Mouse (Mus musculus) neural tube, embryonic 12.5 days (tissue): ENCODE results near the gene Kank2. TPM values are rescaled to one million over a fixed set of nuclear protein-coding genes. Genes with fewer than 3 reads are reported as not detected.
A peak's percentile ranks its signal among the peaks of the same experiment; 100 is the strongest.

Experiments
- ATAC-seq: fragments of 200-750 bp; cut with Nextera tagmentation; 2 replicates; pipeline ENCODE4 v1.8.0; 2017; ENCODE audit warnings: low read depth, mild to moderate bottlenecking, moderate TSS enrichment, moderate library complexity; ENCODE audit not compliant: low FRiP score
- H3K27ac ChIP-seq: fragments of 300-500 bp; sonication (generic); 2 replicates; pipeline ENCODE4 v1.5.1; 2016
- H3K27me3 ChIP-seq: fragments of 300-500 bp; sonication (generic); replicated peaks from 2 replicates; pipeline ENCODE4 v1.6.1; 2016; ENCODE audit warnings: mild to moderate bottlenecking
- H3K36me3 ChIP-seq: fragments of 300-500 bp; sonication (generic); 2 replicates; pipeline ENCODE4 v1.6.1; 2016; ENCODE audit warnings: mild to moderate bottlenecking
- H3K4me1 ChIP-seq: fragments of 300-500 bp; sonication (generic); 2 replicates; pipeline ENCODE4 v1.6.1; 2016
- H3K4me2 ChIP-seq: fragments of 300-500 bp; sonication (generic); replicated peaks from 2 replicates; pipeline ENCODE4 v1.6.1; 2016; ENCODE audit warnings: mild to moderate bottlenecking
- H3K4me3 ChIP-seq: fragments of 300-500 bp; sonication (generic); 2 replicates; pipeline ENCODE4 v1.5.1; 2016
- H3K9ac ChIP-seq: fragments of 300-500 bp; sonication (generic); 2 replicates; pipeline ENCODE4 v1.6.1; 2016; ENCODE audit warnings: mild to moderate bottlenecking
- H3K9me3 ChIP-seq: fragments of 300-500 bp; sonication (generic); 2 replicates; pipeline ENCODE4 v1.6.1; 2016; ENCODE audit warnings: mild to moderate bottlenecking
- WGBS: fragments of 180-500 bp; shearing (Covaris S2); methylation state at CpG from one replicate; pipeline ENCODE4 v1.1.7; 2016; 5-methylcytosine and 5-hydroxymethylcytosine counted together
- polyA plus RNA-seq: library from polyadenylated mRNA; unstranded; fragments of >200 nt; fragmentation: Nextera tagmentation; extraction: Ambion mirVana; gene quantifications from 2 replicates; pipeline ENCODE4 v1.2.1, GENCODE M21; 2016

Gene Kank2
- polyA plus RNA-seq, result 7.2 and 8.5 TPM in 2 replicates

DNA sequence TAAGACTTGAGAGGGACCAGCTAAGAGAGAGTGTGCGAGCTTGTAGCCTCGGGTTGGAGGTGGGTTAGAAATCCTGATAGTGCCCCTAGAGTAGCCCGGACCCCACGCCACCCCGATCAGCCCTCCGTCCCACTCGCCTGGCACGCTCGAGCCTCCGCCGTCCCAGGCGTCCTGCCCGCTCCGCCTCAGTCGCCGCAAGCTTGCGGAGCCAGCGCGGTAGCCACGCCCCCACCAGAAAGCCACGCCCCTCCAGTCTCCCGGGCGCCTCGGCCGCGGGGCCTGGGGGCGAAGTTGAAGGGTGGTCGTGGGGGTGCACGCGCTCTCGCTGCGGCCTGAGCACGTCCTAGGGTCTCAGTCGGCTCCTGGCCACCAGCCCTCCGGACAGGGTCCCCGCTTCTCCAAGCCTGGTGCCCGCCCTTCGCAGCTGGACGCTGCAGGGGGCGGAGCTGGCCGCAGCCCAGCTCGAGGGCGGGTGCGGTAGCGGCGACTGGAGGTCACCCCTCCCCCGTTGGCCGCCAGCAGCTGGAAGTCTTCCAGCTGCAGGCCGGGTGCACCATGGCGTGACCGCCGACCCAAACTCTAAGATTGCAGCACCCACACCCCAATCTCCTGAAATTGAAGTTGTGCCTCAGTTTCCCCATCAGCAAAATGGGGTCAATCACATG is at the start of gene Kank2:
Gene Kank2, minus strand, starts transcription at position 400 of the 665 bp plus-strand sequence.
- H3K4me2 ChIP-seq, result peak within 1 kb of the TSS; percentile 78
- 0 out of 2 replicates have a peak within 1 kb of the TSS, but pooled peaks have one; percentile 15 for H3K27ac ChIP-seq
- peaks cover 10% of the 10 kb centered on the region for H3K4me1 ChIP-seq
- H3K9me3 ChIP-seq, result no peaks in the 10 kb centered on the region
- no peaks in the 10 kb centered on the region for H3K27me3 ChIP-seq
- peaks cover 22% of the 10 kb centered on the region for H3K36me3 ChIP-seq
- peak within 1 kb of the TSS; percentile 69 for H3K9ac ChIP-seq
- H3K4me3 ChIP-seq, result peak within 1 kb of the TSS; percentile 66
- WGBS, result under 1% methylated on average over 52 of the region's 52 CpGs
- peak; percentile 77 for ATAC-seq

DNA sequence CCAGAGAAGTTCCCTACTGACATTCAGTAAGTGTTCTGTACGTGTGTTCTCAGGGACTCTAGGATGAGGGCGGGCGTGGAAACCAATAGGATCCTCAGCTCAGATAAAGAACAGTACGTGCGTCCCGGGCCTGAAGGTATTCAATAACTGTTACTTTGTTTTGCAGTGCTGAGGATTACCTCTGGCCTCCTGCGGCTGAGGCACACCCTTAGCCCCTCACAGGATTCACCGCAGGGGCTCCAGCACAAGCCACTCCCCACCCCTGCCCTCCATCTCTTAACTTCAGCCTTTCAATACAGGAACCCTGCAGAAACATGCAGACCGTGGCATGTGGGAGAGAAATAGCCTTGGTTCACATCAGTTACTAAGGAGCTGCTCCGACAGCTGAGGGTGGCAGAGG is 49.4 kb upstream of the Kank2 start:
- WGBS, result 26% methylated on average over 10 of the region's 10 CpGs
- no peak overlapping the region for H3K4me3 ChIP-seq
- ATAC-seq, result no peak
- no peak overlapping the region for H3K27ac ChIP-seq
- 0 out of 2 replicates have a peak, but pooled peaks cover 6% of the 10 kb centered on the region for H3K36me3 ChIP-seq
- peaks cover 32% of the 10 kb centered on the region for H3K4me1 ChIP-seq
- H3K4me2 ChIP-seq, result 0 out of 2 replicates have a peak overlapping the region, but pooled peaks have one; percentile 50
- no peak overlapping the region for H3K9ac ChIP-seq
- H3K27me3 ChIP-seq, result no peaks in the 10 kb centered on the region
- no peaks in the 10 kb centered on the region for H3K9me3 ChIP-seq

DNA sequence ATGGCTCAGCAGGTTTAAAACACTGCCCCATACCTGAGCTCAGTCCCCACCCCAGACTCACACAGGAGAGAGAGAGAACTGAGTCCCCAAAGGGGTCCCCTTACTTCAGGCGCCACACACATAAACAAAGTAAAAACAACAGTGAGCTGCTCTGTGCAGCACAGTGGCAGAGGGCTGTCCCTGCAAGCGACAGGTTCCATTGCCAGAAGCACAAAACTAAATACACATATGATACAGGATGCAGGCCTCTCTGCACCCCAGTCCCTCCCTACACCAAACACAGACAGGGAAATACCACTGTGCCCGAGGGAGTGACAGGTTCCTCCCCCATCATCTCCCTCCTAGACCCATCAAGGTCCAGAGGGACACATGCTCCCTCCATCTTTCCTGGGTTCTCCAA is 48.9 kb upstream of the Kank2 start:
- H3K27ac ChIP-seq, result no peak overlapping the region
- peak overlapping the region; percentile 50; the same call in 1 of the 2 replicates for H3K4me2 ChIP-seq
- no peak overlapping the region for H3K4me3 ChIP-seq
- 0 out of 2 replicates have a peak, but pooled peaks cover 6% of the 10 kb centered on the region for H3K36me3 ChIP-seq
- H3K4me1 ChIP-seq, result peaks cover 27% of the 10 kb centered on the region
- WGBS, result 18% methylated on average over 3 of the region's 3 CpGs
- no peaks in the 10 kb centered on the region for H3K9me3 ChIP-seq
- ATAC-seq, result no peak
- H3K27me3 ChIP-seq, result no peaks in the 10 kb centered on the region
- no peak overlapping the region for H3K9ac ChIP-seq

DNA sequence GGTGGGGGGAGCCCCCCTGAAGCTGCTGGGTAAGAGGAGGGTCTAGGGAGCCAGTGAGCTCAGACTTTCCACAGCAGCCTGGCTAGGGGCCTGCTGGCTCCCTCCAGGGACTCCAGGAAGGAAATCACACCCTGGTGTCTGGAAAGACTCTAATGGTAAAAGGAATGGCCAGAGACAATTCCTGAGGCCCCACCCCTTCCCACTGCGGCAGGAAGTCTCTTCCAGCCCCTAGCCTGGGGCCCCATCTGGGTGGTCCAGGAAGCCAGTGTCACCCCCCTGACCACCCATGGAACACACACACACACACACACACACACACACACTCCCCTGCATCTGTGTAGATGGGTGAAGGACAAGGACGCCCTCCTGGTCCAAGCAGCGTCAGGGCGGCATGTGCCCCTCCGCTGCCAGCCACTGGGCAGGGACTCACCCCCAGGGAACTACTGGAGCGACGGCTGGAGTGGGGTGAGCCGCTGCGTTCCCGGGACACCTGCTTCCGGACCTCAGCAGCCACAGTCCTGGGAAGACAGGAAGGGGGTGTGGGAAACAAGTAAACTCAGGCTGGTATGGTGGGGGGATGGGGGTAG is 48.3 kb upstream of the Kank2 start:
- no peaks in the 10 kb centered on the region for H3K9me3 ChIP-seq
- H3K4me1 ChIP-seq, result peaks cover 22% of the 10 kb centered on the region
- H3K36me3 ChIP-seq, result 0 out of 2 replicates have a peak, but pooled peaks cover 6% of the 10 kb centered on the region
- 0 out of 2 replicates have a peak, but pooled peaks have one; percentile 23 for ATAC-seq
- H3K9ac ChIP-seq, result peak overlapping the region; percentile 42; the same call in 1 of the 2 replicates
- no peak overlapping the region for H3K4me3 ChIP-seq
- peak overlapping the region; percentile 50 for H3K4me2 ChIP-seq
- H3K27ac ChIP-seq, result no peak overlapping the region
- no peaks in the 10 kb centered on the region for H3K27me3 ChIP-seq
- 6% methylated on average over 11 of the region's 11 CpGs for WGBS

DNA sequence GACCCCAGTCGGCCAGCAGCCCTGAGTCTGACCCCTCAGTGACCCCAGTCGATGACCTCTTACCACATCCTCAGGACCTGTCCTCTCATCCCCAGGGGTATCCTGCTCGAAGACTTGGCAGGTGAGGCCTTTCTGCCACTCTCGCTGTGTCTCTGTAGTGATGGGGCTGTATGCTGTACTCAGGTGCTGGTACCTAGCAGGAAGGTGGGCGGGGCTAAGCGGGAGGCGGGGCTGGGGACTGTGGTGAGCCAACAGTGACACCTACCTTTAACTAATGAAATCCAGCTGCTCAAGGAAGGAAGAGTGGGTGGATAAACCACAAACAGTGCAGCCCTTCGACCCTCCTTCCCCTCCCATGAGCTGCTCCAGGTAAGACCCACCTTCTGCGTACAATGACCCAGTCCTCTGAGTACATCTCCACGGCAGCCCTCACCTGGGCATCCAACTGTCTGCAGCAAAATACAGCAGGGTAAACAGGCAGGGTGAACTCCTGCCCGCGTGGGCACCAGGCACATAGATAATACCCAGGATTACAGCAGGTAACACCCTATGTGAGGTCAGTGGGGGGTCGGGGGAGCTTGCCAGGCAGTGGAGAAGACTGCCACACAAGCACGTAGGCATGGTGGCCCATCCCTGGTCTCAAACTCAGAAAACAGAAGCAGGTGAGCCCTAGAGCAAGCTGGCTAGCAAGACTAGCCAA is 47.0 kb upstream of the Kank2 start:
- Histone ChIP-seq H3K4me1 (peaks cover 18% of the 10 kb centered on the region), H3K36me3 (0 out of 2 replicates have a peak, but pooled peaks cover 6% of the 10 kb centered on the region), H3K9me3 (no peaks in the 10 kb centered on the region), H3K4me3 (no peak overlapping the region), H3K27me3 (no peaks in the 10 kb centered on the region), H3K27ac (no peak overlapping the region), H3K9ac (no peak overlapping the region), H3K4me2 (no peak overlapping the region)
- WGBS, result 51% methylated on average over 14 of the region's 14 CpGs
- ATAC-seq, result no peak

DNA sequence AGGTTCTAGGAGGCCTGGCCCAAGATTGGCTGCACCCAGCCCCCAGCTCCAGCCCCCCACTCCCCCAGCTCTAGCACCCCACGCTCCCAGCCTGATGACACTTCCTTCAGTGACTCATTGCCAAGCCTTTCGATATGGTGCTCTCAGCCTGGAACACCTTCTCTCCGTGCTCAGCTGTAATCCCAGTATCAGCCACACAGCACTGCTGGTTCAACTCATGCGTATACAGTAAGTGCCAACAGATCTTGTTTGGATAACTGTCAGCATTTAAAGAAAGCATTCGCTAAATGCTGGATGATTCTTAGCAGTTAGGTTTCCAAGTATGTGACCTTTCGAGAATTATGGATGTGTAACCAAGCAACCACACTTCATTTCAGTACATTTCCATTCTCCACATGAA is 44.5 kb upstream of the Kank2 start:
- H3K4me2 ChIP-seq, result no peak overlapping the region
- no peak overlapping the region for H3K9ac ChIP-seq
- no peak overlapping the region for H3K27ac ChIP-seq
- WGBS, result 83% methylated on average over 6 of the region's 6 CpGs
- H3K9me3 ChIP-seq, result no peaks in the 10 kb centered on the region
- peaks cover 16% of the 10 kb centered on the region for H3K4me1 ChIP-seq
- H3K4me3 ChIP-seq, result no peak overlapping the region
- 0 out of 2 replicates have a peak, but pooled peaks cover 6% of the 10 kb centered on the region for H3K36me3 ChIP-seq
- ATAC-seq, result no peak
- H3K27me3 ChIP-seq, result no peaks in the 10 kb centered on the region

DNA sequence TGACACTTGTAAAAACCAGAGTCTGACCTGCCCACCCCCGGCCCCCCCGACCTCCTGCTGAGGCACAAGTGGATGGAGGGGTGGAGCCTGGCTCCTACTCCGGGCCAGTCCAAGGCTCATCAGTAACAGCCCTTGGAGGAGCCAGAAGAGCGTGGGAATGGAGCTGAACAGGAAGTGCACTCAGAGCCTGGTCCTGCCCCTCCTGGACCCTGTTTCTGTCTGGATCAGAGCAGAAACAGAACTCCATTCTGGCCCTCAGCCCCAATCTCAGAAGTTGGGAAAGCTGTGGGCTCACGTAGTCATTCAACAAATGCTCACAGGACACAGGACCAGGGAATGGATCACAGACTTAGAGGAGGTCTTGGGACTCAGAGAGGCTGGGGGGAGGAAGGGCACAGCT is 43.8 kb upstream of the Kank2 start:
- Histone ChIP-seq H3K4me1 (peaks cover 9% of the 10 kb centered on the region), H3K27ac (no peak overlapping the region), H3K9me3 (no peaks in the 10 kb centered on the region), H3K36me3 (0 out of 2 replicates have a peak, but pooled peaks cover 9% of the 10 kb centered on the region), H3K27me3 (no peaks in the 10 kb centered on the region), H3K4me3 (no peak overlapping the region), H3K9ac (no peak overlapping the region), H3K4me2 (no peak overlapping the region)
- ATAC-seq, result no peak
- WGBS, result 59% methylated on average over 5 of the region's 5 CpGs

DNA sequence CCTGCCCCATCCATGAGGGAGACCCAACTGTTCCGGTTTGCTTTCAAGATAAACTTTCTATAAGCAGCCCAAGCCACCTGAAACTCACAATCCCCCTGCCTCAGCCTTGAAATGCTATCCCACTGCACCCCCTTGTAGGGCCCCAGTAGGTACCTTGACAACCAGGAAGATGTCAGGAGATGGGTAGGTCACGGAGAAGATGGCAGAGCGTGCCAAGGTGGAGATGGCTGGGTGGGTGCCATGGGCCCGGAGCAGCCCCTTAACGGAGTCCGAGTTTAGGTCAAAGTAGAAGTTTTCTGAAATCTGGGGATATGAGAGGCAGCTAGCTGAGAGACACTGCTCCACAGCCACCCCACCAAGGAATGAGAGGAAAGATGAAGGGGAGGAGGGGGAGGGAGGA is 42.8 kb upstream of the Kank2 start:
- no peak overlapping the region for H3K4me2 ChIP-seq
- ATAC-seq, result no peak
- no peaks in the 10 kb centered on the region for H3K27me3 ChIP-seq
- 0 out of 2 replicates have a peak, but pooled peaks cover 9% of the 10 kb centered on the region for H3K36me3 ChIP-seq
- no peak overlapping the region for H3K4me3 ChIP-seq
- no peaks in the 10 kb centered on the region for H3K9me3 ChIP-seq
- no peak overlapping the region for H3K9ac ChIP-seq
- no peak overlapping the region for H3K27ac ChIP-seq
- no peaks in the 10 kb centered on the region for H3K4me1 ChIP-seq
- WGBS, result 95% methylated on average over 6 of the region's 6 CpGs

DNA sequence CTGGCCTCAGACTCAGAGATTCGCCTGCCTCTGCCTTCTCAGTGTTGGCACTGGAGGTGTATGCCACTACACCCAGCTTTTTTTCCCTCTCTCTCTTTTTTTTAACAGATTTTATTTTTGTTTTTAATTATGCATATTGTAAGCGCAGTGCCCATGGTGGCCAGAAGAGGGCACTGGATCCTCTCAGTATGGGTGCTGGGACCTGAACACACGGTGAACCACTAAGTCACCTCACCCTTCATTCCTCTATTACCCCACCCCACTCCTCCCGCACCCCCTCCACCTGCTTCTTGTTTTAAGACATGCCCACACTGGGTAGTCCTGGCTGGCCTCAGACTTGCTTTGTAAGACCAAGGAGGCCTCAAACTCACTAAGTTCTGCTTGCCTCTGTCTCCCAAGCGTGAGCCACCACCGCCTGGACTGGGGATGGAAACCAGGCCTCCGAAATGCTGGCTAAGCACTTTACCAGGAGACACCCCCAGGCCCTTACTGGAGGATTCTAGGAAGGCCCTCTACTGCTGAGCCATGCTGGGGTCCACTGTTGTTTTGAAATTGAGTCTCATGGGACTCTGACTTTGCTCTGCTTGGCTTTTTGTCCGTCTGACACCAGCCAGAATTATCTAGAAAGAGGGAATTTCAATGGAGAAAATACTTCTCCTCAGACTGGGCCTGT is 41.7 kb upstream of the Kank2 start:
- Histone ChIP-seq H3K27me3 (no peaks in the 10 kb centered on the region), H3K4me1 (no peaks in the 10 kb centered on the region), H3K4me3 (no peak overlapping the region), H3K9me3 (no peaks in the 10 kb centered on the region), H3K27ac (no peak overlapping the region), H3K9ac (no peak overlapping the region), H3K36me3 (0 out of 2 replicates have a peak, but pooled peaks cover 11% of the 10 kb centered on the region), H3K4me2 (no peak overlapping the region)
- peak; percentile 69 for ATAC-seq
- WGBS, result 61% methylated on average over 8 of the region's 8 CpGs

DNA sequence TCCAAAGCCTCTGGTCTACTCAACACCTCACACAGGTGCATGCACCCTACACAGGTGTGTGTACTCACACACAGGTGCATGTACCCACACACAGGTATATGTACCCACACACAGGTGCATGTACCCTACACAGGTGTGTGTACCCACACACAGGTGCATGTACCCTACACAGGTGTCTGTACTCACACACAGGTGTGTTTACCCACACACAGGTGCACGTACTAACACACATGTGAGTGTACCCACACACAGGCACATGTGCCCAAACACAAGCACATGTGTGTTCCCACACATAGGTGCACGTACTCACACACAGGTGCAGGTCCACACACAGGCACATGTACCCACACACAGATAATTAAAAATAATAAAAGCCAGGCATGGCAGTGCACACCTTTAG is 39.1 kb upstream of the Kank2 start:
- Histone ChIP-seq H3K9me3 (no peaks in the 10 kb centered on the region), H3K4me2 (no peak overlapping the region), H3K27ac (no peak overlapping the region), H3K4me1 (no peaks in the 10 kb centered on the region), H3K4me3 (no peak overlapping the region), H3K36me3 (0 out of 2 replicates have a peak, but pooled peaks cover 11% of the 10 kb centered on the region), H3K9ac (no peak overlapping the region), H3K27me3 (no peaks in the 10 kb centered on the region)
- WGBS, result 96% methylated on average over 2 of the region's 2 CpGs
- ATAC-seq, result no peak

DNA sequence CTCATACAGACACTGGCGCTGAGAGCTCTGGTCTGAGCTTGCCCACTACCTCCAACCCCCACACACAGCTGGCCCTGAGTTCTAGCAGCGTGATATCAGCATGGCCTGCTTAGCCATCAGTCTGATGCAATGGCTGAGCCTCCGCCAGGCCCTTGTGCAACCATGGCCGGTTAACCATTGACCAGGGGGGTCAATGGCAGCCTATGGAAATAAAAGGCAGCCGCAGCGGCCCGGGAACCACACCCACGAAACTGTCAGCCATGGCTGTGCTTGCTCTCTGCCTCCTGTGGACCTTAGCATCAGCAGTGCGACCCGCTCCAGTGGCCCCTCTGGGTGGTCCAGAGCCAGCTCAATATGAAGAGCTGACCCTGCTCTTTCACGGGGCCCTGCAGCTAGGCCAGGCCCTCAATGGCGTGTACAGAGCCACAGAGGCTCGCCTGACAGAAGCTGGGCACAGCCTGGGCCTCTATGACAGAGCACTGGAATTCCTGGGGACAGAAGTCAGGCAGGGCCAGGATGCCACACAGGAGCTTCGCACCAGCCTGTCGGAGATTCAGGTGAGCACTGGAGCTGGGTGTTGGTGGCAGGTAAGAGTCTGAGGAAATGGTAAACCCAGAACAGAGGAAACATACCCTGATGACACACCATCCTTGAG is 36.8 kb upstream of the Kank2 start, which contains the start of gene Angptl8:
Gene Angptl8, plus strand, starts transcription at position 253 of the 655 bp plus-strand sequence.
- WGBS, result 59% methylated on average over 15 of the region's 15 CpGs

More for the DNA sequence above, 36.8 kb upstream of the Kank2 start, which contains the start of gene Angptl8:
- Histone ChIP-seq H3K4me2 (no peak within 1 kb of the TSS), H3K36me3 (0 out of 2 replicates have a peak, but pooled peaks cover 11% of the 10 kb centered on the region), H3K27ac (no peak within 1 kb of the TSS), H3K4me3 (no peak within 1 kb of the TSS), H3K9me3 (no peaks in the 10 kb centered on the region), H3K27me3 (no peaks in the 10 kb centered on the region), H3K4me1 (no peaks in the 10 kb centered on the region), H3K9ac (0 out of 2 replicates have a peak within 1 kb of the TSS, but pooled peaks have one; percentile 13)
- ATAC-seq, result no peak
